Mouse (Mus musculus) limb, embryonic 12.5 days (tissue): ENCODE data around the gene Chrng. TPM values are rescaled to one million over a fixed set of nuclear protein-coding genes. Genes with fewer than 3 reads are reported as not detected.

Source experiments
- ATAC-seq: fragments of 200-750 bp; cut with Nextera tagmentation; 2 replicates; pipeline ENCODE4 v1.8.0; 2017; ENCODE audit warnings: low read depth, moderate TSS enrichment; ENCODE audit not compliant: insufficient number of reproducible peaks, insufficient read depth, low FRiP score, low TSS enrichment
- H3K27ac ChIP-seq: fragments of 300-500 bp; sonication (generic); 2 replicates; pipeline ENCODE4 v1.5.1; 2016; ENCODE audit warnings: mild to moderate bottlenecking, moderate library complexity
- H3K27me3 ChIP-seq: fragments of 300-500 bp; sonication (generic); 2 replicates; pipeline ENCODE4 v1.6.1; 2016; ENCODE audit warnings: mild to moderate bottlenecking, moderate library complexity
- H3K36me3 ChIP-seq: fragments of 300-500 bp; sonication (generic); 2 replicates; pipeline ENCODE4 v1.6.1; 2016; ENCODE audit warnings: mild to moderate bottlenecking, moderate library complexity
- H3K4me1 ChIP-seq: fragments of 300-500 bp; sonication (generic); replicated peaks from 2 replicates; pipeline ENCODE4 v1.6.1; 2016
- H3K4me2 ChIP-seq: fragments of 300-500 bp; sonication (generic); 2 replicates; pipeline ENCODE4 v1.6.1; 2016; ENCODE audit warnings: mild to moderate bottlenecking, moderate library complexity
- H3K4me3 ChIP-seq: fragments of 300-500 bp; sonication (generic); replicated peaks from 2 replicates; pipeline ENCODE4 v1.5.1; 2016; ENCODE audit warnings: mild to moderate bottlenecking
- H3K9ac ChIP-seq: fragments of 300-500 bp; sonication (generic); replicated peaks from 2 replicates; pipeline ENCODE4 v1.6.1; 2016; ENCODE audit warnings: mild to moderate bottlenecking, moderate library complexity
- H3K9me3 ChIP-seq: fragments of 300-500 bp; sonication (generic); 2 replicates; pipeline ENCODE4 v1.6.1; 2016; ENCODE audit warnings: mild to moderate bottlenecking, moderate library complexity
- WGBS: fragments of 180-500 bp; shearing (Covaris S2); methylation state at CpG from one replicate; pipeline ENCODE4 v1.1.7; 2016; 5-methylcytosine and 5-hydroxymethylcytosine counted together
- polyA plus RNA-seq: library from polyadenylated mRNA; unstranded; fragments of >200 nt; fragmentation: Nextera tagmentation; extraction: Ambion mirVana; gene quantifications from 2 replicates; pipeline ENCODE4 v1.2.1, GENCODE M21; 2016

The Chrng gene
- polyA plus RNA-seq, 1 experiment from 2014 or later: 10.4 TPM

DNA sequence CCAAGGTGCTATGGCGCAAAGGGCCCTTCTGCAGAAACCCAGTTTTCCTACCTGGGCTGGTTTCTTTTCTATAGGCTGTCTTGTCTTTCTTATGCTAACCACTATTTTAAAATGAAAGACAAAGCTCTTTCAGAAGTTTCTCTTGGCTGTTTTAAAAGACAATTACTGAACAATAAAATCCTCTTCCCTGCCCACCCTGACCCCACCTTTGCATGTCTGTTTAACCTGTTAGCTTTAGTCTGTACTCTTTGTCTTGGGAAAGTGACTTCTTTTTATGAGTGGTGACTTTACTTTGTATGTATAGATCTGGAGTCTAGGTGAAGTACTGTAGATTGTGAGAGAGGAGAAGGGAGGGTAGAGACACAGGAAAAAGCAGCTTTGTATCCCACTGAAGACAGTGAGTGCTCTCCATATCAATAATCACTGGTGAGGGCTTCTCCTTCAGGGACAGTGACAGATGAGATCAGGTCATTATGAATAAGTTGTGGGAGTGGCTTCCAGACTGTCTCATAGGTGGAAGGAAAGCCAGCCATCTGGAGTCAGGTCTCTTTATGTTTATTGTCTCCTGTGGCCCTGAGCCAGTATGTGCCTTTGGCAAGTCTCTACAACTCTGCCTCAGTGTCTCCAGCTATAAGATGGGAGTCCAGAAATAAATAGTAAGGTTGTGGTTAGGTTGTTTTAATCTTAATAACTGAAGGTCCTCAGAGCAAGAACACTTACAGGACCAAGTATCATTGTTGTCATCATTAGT is 22.1 kb downstream of the Chrng start:
- no peak for ATAC-seq
- Histone ChIP-seq H3K4me1 (no peaks in the 10 kb centered on the region), H3K4me2 (no peak overlapping the region), H3K9ac (no peak overlapping the region), H3K9me3 (no peaks in the 10 kb centered on the region), H3K4me3 (no peak overlapping the region), H3K27me3 (no peaks in the 10 kb centered on the region), H3K27ac (no peak overlapping the region), H3K36me3 (peaks cover 94% of the 10 kb centered on the region)
- 89% methylated on average over 1 of the region's 1 CpGs for WGBS

DNA sequence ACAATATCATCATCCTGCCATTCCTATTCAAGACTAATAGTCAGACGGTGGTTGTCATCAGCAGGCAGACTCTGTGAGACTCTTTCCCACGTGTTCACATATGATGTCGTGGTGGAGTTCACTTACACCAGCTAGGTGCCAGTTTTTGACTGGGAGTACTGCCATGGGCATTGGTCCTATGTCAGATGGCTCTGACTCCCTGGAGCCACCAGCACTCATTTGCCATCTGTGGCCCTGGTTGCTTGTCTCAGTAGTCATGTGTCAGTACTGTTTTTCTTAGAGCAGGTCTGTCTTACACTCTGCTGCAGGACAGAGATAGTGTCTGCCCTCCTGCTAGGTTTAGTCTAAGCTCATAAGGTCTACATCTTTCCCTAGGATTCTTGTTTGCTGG is 22.7 kb downstream of the Chrng start:
- no peak overlapping the region for H3K27ac ChIP-seq
- no peaks in the 10 kb centered on the region for H3K4me1 ChIP-seq
- no peak overlapping the region for H3K4me3 ChIP-seq
- H3K9me3 ChIP-seq: no peaks in the 10 kb centered on the region
- no peaks in the 10 kb centered on the region for H3K27me3 ChIP-seq
- 93% methylated on average over 3 of the region's 3 CpGs for WGBS
- no peak overlapping the region for H3K4me2 ChIP-seq
- H3K36me3 ChIP-seq: peaks cover 94% of the 10 kb centered on the region
- no peak overlapping the region for H3K9ac ChIP-seq
- ATAC-seq: no peak

DNA sequence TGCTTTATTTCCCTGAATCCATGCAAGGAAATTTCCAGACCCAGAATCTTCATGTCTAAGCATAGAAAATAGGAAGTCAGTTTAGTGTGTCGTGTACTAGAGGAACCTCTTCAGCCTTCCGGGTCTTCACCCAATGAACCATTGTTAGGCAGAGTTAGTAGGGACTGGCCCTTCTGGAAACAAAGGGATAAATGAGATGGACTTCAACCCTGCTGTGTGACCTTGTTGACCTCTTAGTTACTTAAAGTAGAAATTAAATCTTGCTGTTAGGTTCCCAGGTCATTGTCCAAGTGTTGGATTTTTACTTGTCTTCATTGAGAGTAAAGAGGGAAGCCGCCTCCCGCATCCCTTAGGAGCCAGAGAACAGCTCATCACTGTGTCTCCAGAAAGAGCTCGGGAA is 26.1 kb downstream of the Chrng start:
- ATAC-seq: no peak
- H3K27ac ChIP-seq: no peak overlapping the region
- H3K9me3 ChIP-seq: no peaks in the 10 kb centered on the region
- peaks cover 94% of the 10 kb centered on the region for H3K36me3 ChIP-seq
- no peak overlapping the region for H3K4me2 ChIP-seq
- no peak overlapping the region for H3K4me3 ChIP-seq
- H3K4me1 ChIP-seq: no peaks in the 10 kb centered on the region
- no peak overlapping the region for H3K9ac ChIP-seq
- no peaks in the 10 kb centered on the region for H3K27me3 ChIP-seq
- whole genome bisulfite sequencing: 93% methylated on average over 5 of the region's 5 CpGs

DNA sequence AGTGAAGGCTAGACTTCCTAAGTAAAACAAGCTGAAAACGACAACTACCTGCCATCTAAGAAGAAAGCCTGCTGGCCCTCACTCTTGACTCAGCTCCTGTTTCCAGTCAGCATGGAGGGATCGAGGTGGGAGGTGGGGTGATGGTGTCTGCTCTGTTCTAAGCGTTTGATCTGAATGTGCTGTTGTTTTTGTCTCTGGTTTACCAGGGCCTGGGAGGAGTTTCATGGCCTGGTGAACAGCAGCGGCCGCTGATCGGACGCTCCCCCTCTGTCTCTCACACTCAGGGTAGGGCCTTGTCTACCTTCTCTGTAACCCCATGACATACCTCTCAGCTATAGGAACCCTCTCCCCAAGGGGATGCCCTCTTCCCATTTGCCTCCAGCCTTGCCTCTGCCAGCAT is 27.7 kb downstream of the Chrng start:
- H3K27me3 ChIP-seq: no peaks in the 10 kb centered on the region
- no peak overlapping the region for H3K9ac ChIP-seq
- H3K4me3 ChIP-seq: no peak overlapping the region
- no peak overlapping the region for H3K27ac ChIP-seq
- WGBS: 68% methylated on average over 7 of the region's 7 CpGs
- ATAC-seq: no peak
- no peaks in the 10 kb centered on the region for H3K9me3 ChIP-seq
- H3K4me1 ChIP-seq: no peaks in the 10 kb centered on the region
- H3K4me2 ChIP-seq: no peak overlapping the region
- H3K36me3 ChIP-seq: peaks cover 92% of the 10 kb centered on the region

DNA sequence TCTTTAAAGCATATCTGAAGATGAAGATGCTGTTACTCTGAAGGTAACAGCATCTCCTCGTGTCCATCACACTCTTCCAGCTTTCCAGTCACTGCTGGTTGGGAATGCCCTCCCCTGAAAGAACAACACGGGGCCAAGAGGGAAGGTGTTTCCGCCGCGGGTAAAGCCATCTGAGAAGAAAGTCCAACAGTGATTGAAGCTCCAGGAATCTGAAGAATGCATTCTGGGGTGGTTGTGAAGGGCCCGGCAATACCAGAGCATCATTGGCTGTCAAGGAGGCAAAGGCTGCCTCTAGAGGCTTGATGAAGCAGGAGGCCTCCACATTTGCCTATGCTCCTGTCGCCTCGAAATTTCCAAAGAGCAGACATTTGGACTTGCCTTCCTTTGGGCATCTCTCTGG is 34.6 kb downstream of the Chrng start:
- no peaks in the 10 kb centered on the region for H3K9me3 ChIP-seq
- no peak for ATAC-seq
- no peak overlapping the region for H3K4me2 ChIP-seq
- H3K27me3 ChIP-seq: no peaks in the 10 kb centered on the region
- no peak overlapping the region for H3K9ac ChIP-seq
- H3K4me1 ChIP-seq: no peaks in the 10 kb centered on the region
- no peak overlapping the region for H3K4me3 ChIP-seq
- no peak overlapping the region for H3K27ac ChIP-seq
- H3K36me3 ChIP-seq: peaks cover 54% of the 10 kb centered on the region
- WGBS: 74% methylated on average over 8 of the region's 8 CpGs

DNA sequence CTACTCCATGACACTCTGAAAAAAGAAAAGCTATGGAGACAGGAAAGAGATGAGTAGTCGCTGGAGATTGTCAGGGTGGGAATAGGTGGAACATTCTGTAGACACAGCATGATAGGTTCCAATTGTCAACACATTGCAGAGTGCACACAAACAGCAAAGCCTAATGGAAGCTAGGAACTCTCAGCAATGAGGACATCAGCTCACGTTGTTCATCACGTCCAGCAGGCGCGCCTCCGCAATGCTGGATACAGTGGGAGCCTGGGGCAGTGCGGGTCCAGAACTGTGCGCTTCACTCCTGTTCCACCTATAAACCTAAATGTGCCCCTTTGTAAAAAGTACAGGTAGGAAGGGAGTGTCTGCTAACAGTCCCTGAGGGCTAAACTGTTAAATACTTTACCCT is 38.6 kb downstream of the Chrng start:
- H3K4me3 ChIP-seq: no peak overlapping the region
- H3K4me1 ChIP-seq: 0 out of 2 replicates have a peak, but pooled peaks cover 2% of the 10 kb centered on the region
- H3K27me3 ChIP-seq: no peaks in the 10 kb centered on the region
- WGBS: 89% methylated on average over 8 of the region's 8 CpGs
- H3K9me3 ChIP-seq: no peaks in the 10 kb centered on the region
- no peak for ATAC-seq
- H3K36me3 ChIP-seq: peaks cover 18% of the 10 kb centered on the region
- H3K4me2 ChIP-seq: no peak overlapping the region
- no peak overlapping the region for H3K27ac ChIP-seq
- H3K9ac ChIP-seq: no peak overlapping the region

DNA sequence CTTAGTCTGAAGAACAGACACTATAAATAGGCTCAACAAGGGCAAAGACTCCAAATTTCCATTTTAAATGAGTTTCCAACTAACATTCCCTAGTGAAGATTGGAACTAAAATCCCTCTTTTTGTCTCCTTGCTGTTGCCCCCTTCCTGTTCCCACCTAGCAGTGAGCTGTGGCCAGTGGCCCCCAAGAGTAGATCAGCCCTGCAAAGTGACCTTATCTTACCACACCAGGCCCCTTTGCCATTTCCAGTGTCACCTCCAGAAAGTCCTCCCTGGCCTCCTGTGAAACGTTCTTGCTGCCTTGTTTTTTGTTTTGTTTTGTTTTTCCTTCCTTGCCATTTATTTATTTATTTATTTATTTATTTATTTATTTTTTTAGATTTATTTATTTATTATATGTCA is 41.0 kb downstream of the Chrng start:
- Histone ChIP-seq H3K9me3 (no peaks in the 10 kb centered on the region), H3K27ac (no peak overlapping the region), H3K9ac (no peak overlapping the region), H3K4me3 (no peak overlapping the region), H3K36me3 (no peaks in the 10 kb centered on the region), H3K4me2 (no peak overlapping the region), H3K4me1 (0 out of 2 replicates have a peak, but pooled peaks cover 2% of the 10 kb centered on the region), H3K27me3 (no peaks in the 10 kb centered on the region)
- no peak for ATAC-seq
- WGBS: 44% methylated on average over 1 of the region's 1 CpGs

DNA sequence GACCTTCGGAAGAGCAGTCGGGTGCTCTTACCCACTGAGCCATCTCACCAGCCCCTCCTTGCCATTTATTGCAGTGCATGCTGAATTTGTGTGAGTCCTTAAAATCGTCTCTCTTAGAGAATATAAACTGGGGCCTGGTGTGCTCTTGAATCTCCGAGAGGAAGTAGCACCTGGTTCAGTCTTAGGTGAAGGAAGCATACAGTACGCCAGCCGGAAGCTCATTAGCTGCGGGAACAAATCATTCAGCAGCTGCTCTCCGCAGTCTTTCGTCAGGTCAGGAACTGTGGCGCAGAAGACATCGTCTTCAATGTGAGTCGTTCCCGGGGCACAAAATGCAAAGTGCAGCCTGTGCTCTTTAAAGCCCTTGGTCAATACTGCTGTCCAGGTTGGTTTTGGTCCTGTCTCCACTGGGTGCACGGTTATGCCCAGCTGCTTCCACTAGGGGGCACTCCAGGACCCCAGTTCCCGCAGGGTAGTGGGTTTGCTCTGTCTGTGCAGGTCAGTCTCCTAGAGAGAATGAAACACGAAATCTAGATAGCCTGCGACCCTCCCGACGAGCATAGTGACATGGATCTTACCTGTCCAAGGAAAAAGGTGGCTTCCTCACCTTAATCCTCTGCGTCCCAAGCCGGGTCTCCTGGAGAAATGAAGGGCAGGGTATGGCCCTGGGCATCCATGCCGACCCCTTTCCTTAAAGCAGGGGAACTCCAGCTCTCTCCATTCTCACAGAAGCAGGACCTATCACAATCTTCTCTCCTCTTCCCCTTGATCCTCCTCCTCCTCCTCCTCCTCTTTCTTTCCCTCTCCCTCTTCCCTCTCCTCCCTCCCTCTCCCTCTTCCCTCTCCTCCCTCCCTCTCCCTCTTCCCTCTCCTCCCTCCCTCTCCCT is 41.7 kb downstream of the Chrng start:
- H3K4me2 ChIP-seq: peak overlapping the region; percentile 44
- 0 out of 2 replicates have a peak, but pooled peaks cover 2% of the 10 kb centered on the region for H3K4me1 ChIP-seq
- no peaks in the 10 kb centered on the region for H3K27me3 ChIP-seq
- peak; percentile 83; the same call in 1 of the 2 replicates for ATAC-seq
- H3K9ac ChIP-seq: no peak overlapping the region
- WGBS: 22% methylated on average over 22 of the region's 22 CpGs
- H3K36me3 ChIP-seq: no peaks in the 10 kb centered on the region
- H3K4me3 ChIP-seq: no peak overlapping the region
- H3K27ac ChIP-seq: no peak overlapping the region
- no peaks in the 10 kb centered on the region for H3K9me3 ChIP-seq

DNA sequence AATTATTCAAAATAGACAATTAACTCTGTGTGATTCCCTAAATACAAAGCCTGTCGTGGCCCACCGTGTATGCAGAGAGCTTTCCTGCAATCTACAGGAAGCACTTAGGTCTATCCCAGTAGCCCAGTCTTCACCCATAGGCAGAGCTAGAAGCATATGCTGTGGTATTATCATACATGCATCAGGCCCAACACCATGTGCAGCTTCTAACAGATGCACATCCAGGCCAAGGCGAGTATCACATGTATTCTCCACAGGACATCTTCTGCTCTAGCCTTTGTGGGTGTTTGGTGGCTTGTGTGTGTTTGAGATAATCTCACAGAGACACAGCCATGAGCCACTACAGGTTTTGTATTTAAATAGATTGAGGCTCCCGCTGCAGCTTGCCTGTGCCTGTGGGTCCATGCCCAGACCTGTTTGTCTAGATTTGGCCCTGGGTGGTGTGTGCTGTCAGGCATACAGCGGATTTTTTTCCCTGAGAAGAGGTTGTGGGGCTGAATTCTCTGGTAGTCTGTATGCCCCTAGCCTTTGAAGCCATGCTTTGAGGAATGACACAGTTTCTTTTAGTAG is 47.7 kb downstream of the Chrng start:
- Histone ChIP-seq H3K9ac (no peak overlapping the region), H3K27ac (no peak overlapping the region), H3K4me1 (no peaks in the 10 kb centered on the region), H3K4me2 (no peak overlapping the region), H3K9me3 (no peaks in the 10 kb centered on the region), H3K4me3 (no peak overlapping the region), H3K27me3 (0 out of 2 replicates have a peak, but pooled peaks cover 6% of the 10 kb centered on the region), H3K36me3 (no peaks in the 10 kb centered on the region)
- WGBS: 66% methylated on average over 5 of the region's 5 CpGs
- no peak for ATAC-seq

DNA sequence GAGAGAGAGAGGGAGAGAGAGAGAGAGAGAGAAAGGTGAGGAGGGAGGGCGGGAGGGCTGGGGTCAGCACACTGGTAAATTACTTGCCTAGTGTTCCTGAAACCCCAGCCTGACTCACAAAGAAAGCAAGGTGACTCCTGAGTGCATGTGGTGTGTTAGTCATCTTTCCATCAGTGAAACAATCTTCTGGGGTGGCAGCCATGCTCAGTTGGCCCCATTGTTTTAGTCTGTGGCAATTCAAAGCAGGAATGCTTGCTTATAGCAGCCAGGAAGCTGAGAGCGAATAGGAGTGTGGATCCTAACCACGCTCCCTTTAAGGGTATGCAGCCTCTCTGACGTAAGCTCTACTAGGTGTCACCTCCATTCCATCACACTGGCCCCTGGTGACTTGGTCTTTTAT is 50.7 kb downstream of the Chrng start:
- Histone ChIP-seq H3K27me3 (peaks cover 33% of the 10 kb centered on the region), H3K4me2 (no peak overlapping the region), H3K36me3 (no peaks in the 10 kb centered on the region), H3K4me1 (no peaks in the 10 kb centered on the region; the same call in 1 of the 2 replicates), H3K9ac (no peak overlapping the region), H3K9me3 (no peaks in the 10 kb centered on the region), H3K4me3 (no peak overlapping the region), H3K27ac (no peak overlapping the region)
- no peak for ATAC-seq
- 63% methylated on average over 4 of the region's 4 CpGs for WGBS

DNA sequence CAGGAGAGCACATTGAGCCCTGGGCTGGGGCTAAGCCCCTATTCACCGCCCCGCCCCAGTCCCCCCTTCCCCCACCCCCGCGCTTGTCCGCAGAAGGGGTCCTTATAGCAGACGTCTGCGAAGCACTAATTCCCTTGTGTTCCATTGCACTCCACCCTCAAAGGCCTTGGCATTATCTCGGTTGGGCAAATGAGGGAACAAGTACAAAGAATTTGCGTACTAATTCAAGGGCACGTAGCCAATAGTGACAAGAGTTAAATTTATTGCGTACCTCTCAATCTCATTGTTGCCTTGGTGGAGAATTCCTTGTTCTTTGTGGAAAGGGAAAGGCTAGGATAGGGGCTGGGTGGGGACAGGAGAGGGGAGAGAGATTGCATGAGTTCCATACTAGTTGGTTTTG is 53.2 kb downstream of the Chrng start:
- Histone ChIP-seq H3K36me3 (no peaks in the 10 kb centered on the region), H3K4me3 (no peak overlapping the region), H3K27me3 (peaks cover 57% of the 10 kb centered on the region), H3K9me3 (no peaks in the 10 kb centered on the region), H3K27ac (no peak overlapping the region), H3K4me1 (no peaks in the 10 kb centered on the region; the same call in 1 of the 2 replicates), H3K4me2 (no peak overlapping the region), H3K9ac (no peak overlapping the region)
- no peak for ATAC-seq
- 14% methylated on average over 11 of the region's 11 CpGs for WGBS
